Mouse (Mus musculus) thymus, adult 2 months (tissue): Measurements from ENCODE around the gene Pdgfb. TPM values are rescaled to one million over a fixed set of nuclear protein-coding genes. Genes with fewer than 3 reads are reported as not detected.
A peak's percentile ranks its signal among the peaks of the same experiment; 100 is the strongest.

Experiments
- DNase-seq: peaks from one replicate; pipeline ENCODE4 v3.0.0; 2021
- H3K27ac ChIP-seq: fragments of 200-500 bp; 2 replicates; pipeline ENCODE4 v1.5.1; 2012; ENCODE audit warnings: low read length, control low read depth; ENCODE audit not compliant: control insufficient read depth, insufficient read depth
- H3K27me3 ChIP-seq: fragments of 200-500 bp; 2 replicates; pipeline ENCODE4 v1.6.1; 2012; ENCODE audit warnings: mild to moderate bottlenecking, low read length, moderate library complexity, mixed read lengths; ENCODE audit not compliant: control insufficient read depth, insufficient read depth
- H3K36me3 ChIP-seq: fragments of 200-500 bp; 2 replicates; pipeline ENCODE4 v1.6.1; 2012; ENCODE audit warnings: mild to moderate bottlenecking, low read length, moderate library complexity; ENCODE audit not compliant: control insufficient read depth, insufficient read depth
- H3K4me1 ChIP-seq: fragments of 200-500 bp; replicated peaks from 2 replicates; pipeline ENCODE4 v1.6.1; 2012; ENCODE audit warnings: low read length; ENCODE audit not compliant: control insufficient read depth, insufficient read depth
- H3K4me3 ChIP-seq: fragments of 200-500 bp; 2 replicates; pipeline ENCODE4 v1.5.1; 2012; ENCODE audit warnings: mild to moderate bottlenecking, low read length, control low read depth, moderate library complexity; ENCODE audit not compliant: control insufficient read depth, insufficient read depth
- CTCF ChIP-seq: fragments of 200-500 bp; IDR thresholded peaks from 2 replicates; pipeline ENCODE4 v1.5.1; 2012; ENCODE audit warnings: mild to moderate bottlenecking, control low read depth, low read length, moderate library complexity, borderline replicate concordance; ENCODE audit not compliant: control insufficient read depth, poor library complexity, insufficient read depth; ENCODE audit errors: extremely low read depth
- POLR2A ChIP-seq: fragments of 200-500 bp; IDR thresholded peaks from 2 replicates; pipeline ENCODE4 v1.6.1; 2012; ENCODE audit warnings: mild to moderate bottlenecking, low read length, control low read depth, moderate library complexity; ENCODE audit not compliant: control insufficient read depth, poor library complexity, insufficient read depth; ENCODE audit errors: extremely low read depth
- WGBS: fragments of 180-500 bp; shearing (Covaris S2); methylation state at CpG from one replicate; pipeline ENCODE4 v1.1.7; 2018; 5-methylcytosine and 5-hydroxymethylcytosine counted together
- polyA plus RNA-seq: library from polyadenylated mRNA; depleted of rRNA; stranded (reverse); fragments of >200 nt; gene quantifications from 2 replicates; pipeline ENCODE4 v1.2.3, GENCODE M21; 2012

Gene Pdgfb
- polyA plus RNA-seq, 1 experiment: 11.6 TPM

- no peak overlapping the region for H3K27ac ChIP-seq
- WGBS: 69% methylated on average over 11 of the region's 11 CpGs
- H3K4me1 ChIP-seq: peaks cover 39% of the 10 kb centered on the region
These were observed 9.8 kb upstream of the Pdgfb start for GRCm38 (mm10) chr15:80024331-80025313.

GRCm38 (mm10) chr15:80020516-80020915 is 5.7 kb upstream of the Pdgfb start:
- Histone ChIP-seq H3K27me3 (no peaks in the 10 kb centered on the region; the same call in 1 of the 2 replicates), H3K4me3 (no peak overlapping the region), H3K27ac (no peak overlapping the region), H3K36me3 (no peaks in the 10 kb centered on the region), H3K4me1 (peaks cover 26% of the 10 kb centered on the region)
- peak; percentile 31 for DNase-seq
- no peak for TF ChIP-seq POLR2A
- TF ChIP-seq CTCF: no peak
- 40% methylated on average over 4 of the region's 4 CpGs for WGBS

More at GRCm38 (mm10) chr15:80024331-80025313, 9.8 kb upstream of the Pdgfb start:
- DNase-seq: no peak
- no peaks in the 10 kb centered on the region for H3K27me3 ChIP-seq
- TF ChIP-seq POLR2A (no peak), CTCF (no peak)
- H3K4me3 ChIP-seq: no peak overlapping the region
- H3K36me3 ChIP-seq: no peaks in the 10 kb centered on the region

GRCm38 (mm10) chr15:80019625-80020024 is 4.8 kb upstream of the Pdgfb start:
- H3K4me3 ChIP-seq: no peak overlapping the region
- peaks cover 8% of the 10 kb centered on the region for H3K27me3 ChIP-seq
- no peak overlapping the region for H3K27ac ChIP-seq
- no peak for DNase-seq
- WGBS: 96% methylated on average over 4 of the region's 4 CpGs
- TF ChIP-seq CTCF: no peak
- TF ChIP-seq POLR2A: no peak
- peaks cover 23% of the 10 kb centered on the region for H3K4me1 ChIP-seq
- no peaks in the 10 kb centered on the region for H3K36me3 ChIP-seq

GRCm38 (mm10) chr15:80019220-80019619 is 4.4 kb upstream of the Pdgfb start:
- Histone ChIP-seq H3K36me3 (no peaks in the 10 kb centered on the region), H3K4me1 (peaks cover 24% of the 10 kb centered on the region), H3K27ac (no peak overlapping the region), H3K27me3 (peaks cover 12% of the 10 kb centered on the region), H3K4me3 (no peak overlapping the region)
- WGBS: 93% methylated on average over 7 of the region's 7 CpGs
- DNase-seq: no peak
- TF ChIP-seq CTCF (no peak), POLR2A (no peak)

GRCm38 (mm10) chr15:80016563-80017301 is 2.0 kb upstream of the Pdgfb start:
- no peak for DNase-seq
- Histone ChIP-seq H3K27ac (no peak overlapping the region), H3K4me1 (peaks cover 48% of the 10 kb centered on the region), H3K36me3 (no peaks in the 10 kb centered on the region), H3K27me3 (peaks cover 32% of the 10 kb centered on the region), H3K4me3 (no peak overlapping the region)
- 88% methylated on average over 9 of the region's 9 CpGs for WGBS
- TF ChIP-seq CTCF (no peak), POLR2A (no peak)

- no peak overlapping the region for H3K4me3 ChIP-seq
- no peaks in the 10 kb centered on the region for H3K36me3 ChIP-seq
- no peak overlapping the region for H3K27ac ChIP-seq
- WGBS: 79% methylated on average over 7 of the region's 7 CpGs
- DNase-seq: no peak
- TF ChIP-seq CTCF: no peak
- TF ChIP-seq POLR2A: no peak
- H3K4me1 ChIP-seq: peaks cover 46% of the 10 kb centered on the region
- peaks cover 32% of the 10 kb centered on the region for H3K27me3 ChIP-seq
These were observed 605 bp upstream of the Pdgfb start for GRCm38 (mm10) chr15:80015211-80015952.
